10 mouse cellular contexts compared by ENCODE assay signal in the genomic region with DNA sequence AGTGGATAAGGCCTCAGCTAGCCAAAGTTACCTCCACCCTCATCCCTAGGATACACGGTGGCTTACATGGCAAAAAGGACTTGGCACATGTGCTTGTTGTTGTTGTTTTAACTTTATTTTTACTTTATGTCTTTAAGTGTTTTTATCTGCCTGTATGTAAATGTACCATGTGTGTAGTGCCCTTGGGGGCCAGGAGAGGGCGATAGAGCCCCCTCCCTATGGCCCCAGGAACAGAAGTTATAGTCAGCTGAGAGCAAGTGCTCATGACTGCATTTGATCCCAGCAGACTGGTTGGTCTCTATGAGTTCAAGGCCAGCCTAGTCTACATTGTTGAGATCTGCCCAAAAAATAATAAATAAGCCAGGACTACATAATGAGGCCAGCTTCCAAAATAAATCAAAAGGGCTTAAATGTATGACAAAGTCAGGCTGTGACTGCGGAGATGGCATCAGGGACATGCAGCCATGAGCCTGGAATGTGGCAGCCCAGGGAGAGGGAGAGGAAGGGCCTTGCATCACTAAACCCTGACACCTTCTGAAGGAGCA.
DNase-seq lines count a peak whose midpoint lies in the region; ATAC-seq and TF ChIP-seq lines count a peak whose summit lies in the region.
"Had no signal": no experiment of that assay in that cellular context is flagged by ENCODE, and none has a peak within 500 bp of the region (broad histone marks: within the 10 kb centered on the region; RNA-seq: fewer than 3 reads in every experiment).

No protein-coding gene starts in this region.

- intact Hi-C loops in gastrocnemius, adult 2 months (cut with DNase I), result no loop called here
- intact Hi-C loops in left cerebral cortex, postnatal 10 days (cut with DNase I), result no loop called here

- DNase-seq in gastrocnemius, adult 2 months, result no peak
- DNase-seq in gastrocnemius, postnatal 25 days, result no peak
- DNase-seq in thymus, postnatal 4 days, result peak; percentile 12
- no peak for DNase-seq in thymus, postnatal 0 days (ENCODE audit: low spot score)
- DNase-seq in urinary bladder, postnatal 10 days (ENCODE audit: low spot score), result no peak
- no peak for DNase-seq in thymus, postnatal 10 days (ENCODE audit: low spot score in 2 of 2)
- no peak for DNase-seq in left cerebral cortex, postnatal 10 days (ENCODE audit: extremely low spot score in 1 of 2, low spot score in 2 of 2)
- DNase-seq: cerebellum, adult 8-10 months had no signal

- peak; percentile 73 for ATAC-seq in granulocyte monocyte progenitor cell, adult 5-6 weeks (replicated peaks; ENCODE audit: poor library complexity, severe bottlenecking)

- H3K4me3 ChIP-seq in gastrocnemius, adult 2 months, result no peak overlapping the region
- H3K4me3 ChIP-seq: stomach, embryonic 15.5 days had no signal

- H3K27ac ChIP-seq in gastrocnemius, adult 2 months, result no peak overlapping the region
- H3K27ac ChIP-seq: stomach, embryonic 15.5 days had no signal

- TF ChIP-seq CTCF in gastrocnemius, adult 2 months (IDR thresholded peaks at IDR 0.05), result peak; percentile 54
